Mouse (Mus musculus): ENCODE results near the gene Tmem69. TPM values are rescaled to one million over a fixed set of nuclear protein-coding genes. Genes with fewer than 3 reads are reported as not detected.
A peak's percentile ranks its signal among the peaks of the same experiment; 100 is the strongest.

Gene Tmem69
- 23.2 and 33.4 TPM in 2 replicates for polyA plus RNA-seq (2015; fragmentation: Nextera tagmentation; extraction: Ambion mirVana)

- Histone ChIP-seq H3K4me3 (ENCODE audit: low read length) (peak within 1 kb of the TSS; percentile 87), H3K9ac (ENCODE audit: low read length) (peak within 1 kb of the TSS; percentile 92), H3K36me3 (ENCODE audit: control insufficient read depth, insufficient read depth) (peaks cover 8% of the 10 kb centered on the region), H3K27ac (ENCODE audit: low read length) (peak within 1 kb of the TSS; percentile 98), H3K4me1 (ENCODE audit: control insufficient read depth, insufficient read depth, low read length) (peaks cover 7% of the 10 kb centered on the region; the same call in 1 of the 2 replicates), H3K27me3 (ENCODE audit: control insufficient read depth, insufficient read depth, low read length) (no peaks in the 10 kb centered on the region), H3K4me2 (ENCODE audit: low read depth, low read length) (peak within 1 kb of the TSS; percentile 68), H3K9me3 (replicated peaks; ENCODE audit: control insufficient read depth, low read length) (no peaks in the 10 kb centered on the region)
- ATAC-seq (replicated peaks; ENCODE audit: extremely low read depth, insufficient read depth, low FRiP score), result no peak
- WGBS, result 3% methylated on average over 23 of the region's 23 CpGs
Measured at GRCm38 (mm10) chr4:116555413-116556300, at the start of gene Tmem69. TSS of gene Tmem69 (minus strand) at chr4:116555936.

- Histone ChIP-seq H3K9me3 (replicated peaks; ENCODE audit: control insufficient read depth, low read length) (no peaks in the 10 kb centered on the region), H3K4me2 (ENCODE audit: low read depth, low read length) (peak overlapping the region; percentile 96), H3K27me3 (ENCODE audit: control insufficient read depth, insufficient read depth, low read length) (no peaks in the 10 kb centered on the region), H3K36me3 (ENCODE audit: control insufficient read depth, insufficient read depth) (peaks cover 25% of the 10 kb centered on the region), H3K4me3 (ENCODE audit: low read length) (peak overlapping the region; percentile 89), H3K4me1 (ENCODE audit: control insufficient read depth, insufficient read depth, low read length) (peaks cover 14% of the 10 kb centered on the region), H3K27ac (ENCODE audit: low read length) (peak overlapping the region; percentile 88), H3K9ac (ENCODE audit: low read length) (peak overlapping the region; percentile 85)
- ATAC-seq (replicated peaks; ENCODE audit: extremely low read depth, insufficient read depth, low FRiP score), result peak; percentile 94
- 1% methylated on average over 50 of the region's 50 CpGs for WGBS
Measured at GRCm38 (mm10) chr4:116596978-116597881, 41.5 kb upstream of the Tmem69 start.

- Histone ChIP-seq H3K27me3 (ENCODE audit: control insufficient read depth, insufficient read depth, low read length) (no peaks in the 10 kb centered on the region), H3K4me3 (ENCODE audit: low read length) (peak within 1 kb of the TSS; percentile 89), H3K4me1 (ENCODE audit: control insufficient read depth, insufficient read depth, low read length) (peaks cover 14% of the 10 kb centered on the region), H3K9me3 (replicated peaks; ENCODE audit: control insufficient read depth, low read length) (no peaks in the 10 kb centered on the region), H3K4me2 (ENCODE audit: low read depth, low read length) (peak within 1 kb of the TSS; percentile 96), H3K27ac (ENCODE audit: low read length) (peak within 1 kb of the TSS; percentile 88), H3K36me3 (ENCODE audit: control insufficient read depth, insufficient read depth) (peaks cover 25% of the 10 kb centered on the region), H3K9ac (ENCODE audit: low read length) (peak within 1 kb of the TSS; percentile 85)
- no peak for ATAC-seq (replicated peaks; ENCODE audit: extremely low read depth, insufficient read depth, low FRiP score)
- 18% methylated on average over 5 of the region's 5 CpGs for WGBS
Measured at GRCm38 (mm10) chr4:116596379-116596778, 40.6 kb upstream of the Tmem69 start, which contains the start of gene Ccdc17. TSS of gene Ccdc17 (plus strand) at chr4:116596654.

- Histone ChIP-seq H3K36me3 (ENCODE audit: control insufficient read depth, insufficient read depth) (peaks cover 28% of the 10 kb centered on the region), H3K27ac (ENCODE audit: low read length) (no peak overlapping the region), H3K4me2 (ENCODE audit: low read depth, low read length) (no peak overlapping the region), H3K27me3 (ENCODE audit: control insufficient read depth, insufficient read depth, low read length) (no peaks in the 10 kb centered on the region), H3K4me3 (ENCODE audit: low read length) (no peak overlapping the region), H3K9me3 (replicated peaks; ENCODE audit: control insufficient read depth, low read length) (no peaks in the 10 kb centered on the region), H3K9ac (ENCODE audit: low read length) (no peak overlapping the region), H3K4me1 (ENCODE audit: control insufficient read depth, insufficient read depth, low read length) (peaks cover 14% of the 10 kb centered on the region)
- 78% methylated on average over 8 of the region's 8 CpGs for WGBS
- ATAC-seq (replicated peaks; ENCODE audit: extremely low read depth, insufficient read depth, low FRiP score), result no peak
Measured at GRCm38 (mm10) chr4:116595793-116596192, 40.1 kb upstream of the Tmem69 start.

- 2% methylated on average over 15 of the region's 15 CpGs for WGBS
- Histone ChIP-seq H3K4me2 (ENCODE audit: low read depth, low read length) (peak overlapping the region; percentile 78), H3K9ac (ENCODE audit: low read length) (peak overlapping the region; percentile 94), H3K27me3 (ENCODE audit: control insufficient read depth, insufficient read depth, low read length) (no peaks in the 10 kb centered on the region), H3K27ac (ENCODE audit: low read length) (peak overlapping the region; percentile 95), H3K9me3 (replicated peaks; ENCODE audit: control insufficient read depth, low read length) (no peaks in the 10 kb centered on the region), H3K4me3 (ENCODE audit: low read length) (peak overlapping the region; percentile 87), H3K4me1 (ENCODE audit: control insufficient read depth, insufficient read depth, low read length) (peaks cover 7% of the 10 kb centered on the region; the same call in 1 of the 2 replicates), H3K36me3 (ENCODE audit: control insufficient read depth, insufficient read depth) (peaks cover 3% of the 10 kb centered on the region)
- no peak for ATAC-seq (replicated peaks; ENCODE audit: extremely low read depth, insufficient read depth, low FRiP score)
Measured at GRCm38 (mm10) chr4:116558151-116558882, 2.6 kb upstream of the Tmem69 start.

GRCm38 (mm10) chr4:116557306-116558121 is 1.8 kb upstream of the Tmem69 start, which contains the start of gene Gpbp1l1:
TSS of gene Gpbp1l1 (plus strand) at chr4:116557658.
- Histone ChIP-seq H3K4me1 (ENCODE audit: control insufficient read depth, insufficient read depth, low read length) (peaks cover 7% of the 10 kb centered on the region; the same call in 1 of the 2 replicates), H3K36me3 (ENCODE audit: control insufficient read depth, insufficient read depth) (peaks cover 6% of the 10 kb centered on the region), H3K27me3 (ENCODE audit: control insufficient read depth, insufficient read depth, low read length) (no peaks in the 10 kb centered on the region), H3K9me3 (replicated peaks; ENCODE audit: control insufficient read depth, low read length) (no peaks in the 10 kb centered on the region), H3K4me3 (ENCODE audit: low read length) (peak within 1 kb of the TSS; percentile 87), H3K27ac (ENCODE audit: low read length) (peak within 1 kb of the TSS; percentile 98), H3K9ac (ENCODE audit: low read length) (peak within 1 kb of the TSS; percentile 94), H3K4me2 (ENCODE audit: low read depth, low read length) (peak within 1 kb of the TSS; percentile 78)
- under 1% methylated on average over 77 of the region's 78 CpGs for WGBS
- peak; percentile 97 for ATAC-seq (replicated peaks; ENCODE audit: extremely low read depth, insufficient read depth, low FRiP score)

- Histone ChIP-seq H3K4me1 (ENCODE audit: control insufficient read depth, insufficient read depth, low read length) (peaks cover 7% of the 10 kb centered on the region; the same call in 1 of the 2 replicates), H3K36me3 (ENCODE audit: control insufficient read depth, insufficient read depth) (peaks cover 8% of the 10 kb centered on the region), H3K9me3 (replicated peaks; ENCODE audit: control insufficient read depth, low read length) (no peaks in the 10 kb centered on the region), H3K27ac (ENCODE audit: low read length) (peak overlapping the region; percentile 98), H3K4me3 (ENCODE audit: low read length) (peak overlapping the region; percentile 87), H3K27me3 (ENCODE audit: control insufficient read depth, insufficient read depth, low read length) (no peaks in the 10 kb centered on the region), H3K9ac (ENCODE audit: low read length) (peak overlapping the region; percentile 92), H3K4me2 (ENCODE audit: low read depth, low read length) (peak overlapping the region; percentile 68)
- peak; percentile 94 for ATAC-seq (replicated peaks; ENCODE audit: extremely low read depth, insufficient read depth, low FRiP score)
- whole genome bisulfite sequencing, result under 1% methylated on average over 28 of the region's 28 CpGs
Measured at GRCm38 (mm10) chr4:116556561-116557305, 997 bp upstream of the Tmem69 start.

All from heart, embryonic 16.5 days (tissue).